Mouse (Mus musculus): ENCODE measurements around the gene Trpv1.

The Trpv1 gene

GRCm38 (mm10) chr11:73233992-73234391 lies at the start of gene Trpv1:
Trpv1 (plus strand) TSS chr11:73234292.
- DNase-seq = no peak

GRCm38 (mm10) chr11:73185872-73186615 lies 48.0 kb upstream of the Trpv1 start:
- DNase-seq = no peak

GRCm38 (mm10) chr11:73187231-73187630 lies 46.9 kb upstream of the Trpv1 start:
- no peak for DNase-seq

- peak; percentile 84 for DNase-seq
Observed at GRCm38 (mm10) chr11:73193047-73193446, 41.0 kb upstream of the Trpv1 start.

- DNase-seq = no peak
Observed at GRCm38 (mm10) chr11:73194444-73194843, 39.6 kb upstream of the Trpv1 start.

GRCm38 (mm10) chr11:73198190-73198589 lies 35.9 kb upstream of the Trpv1 start:
- DNase-seq = no peak

- peak; percentile 92 for DNase-seq
Observed at GRCm38 (mm10) chr11:73198603-73199229, 35.4 kb upstream of the Trpv1 start, which contains the start of gene Ctns. Ctns (minus strand) TSS chr11:73199042.

GRCm38 (mm10) chr11:73199230-73199712 lies 34.8 kb upstream of the Trpv1 start, which contains the start of gene Shpk:
Shpk (plus strand) TSS chr11:73199460.
- DNase-seq = peak; percentile 96

- no peak for DNase-seq
Observed at GRCm38 (mm10) chr11:73199879-73200278, 34.2 kb upstream of the Trpv1 start.

- DNase-seq = no peak
Observed at GRCm38 (mm10) chr11:73201021-73201420, 33.1 kb upstream of the Trpv1 start.

- DNase-seq = no peak
Observed at GRCm38 (mm10) chr11:73201597-73201996, 32.5 kb upstream of the Trpv1 start.

GRCm38 (mm10) chr11:73203895-73204294 lies 30.2 kb upstream of the Trpv1 start:
- DNase-seq = no peak

- DNase-seq = no peak
Observed at GRCm38 (mm10) chr11:73205194-73205593, 28.9 kb upstream of the Trpv1 start.

- DNase-seq = no peak
Observed at GRCm38 (mm10) chr11:73207621-73208020, 26.5 kb upstream of the Trpv1 start.

- no peak for DNase-seq
Observed at GRCm38 (mm10) chr11:73213956-73214355, 20.1 kb upstream of the Trpv1 start.

GRCm38 (mm10) chr11:73219671-73220070 lies 14.4 kb upstream of the Trpv1 start:
- no peak for DNase-seq

- DNase-seq = no peak
Observed at GRCm38 (mm10) chr11:73220651-73221050, 13.4 kb upstream of the Trpv1 start.

GRCm38 (mm10) chr11:73222846-73223245 lies 11.2 kb upstream of the Trpv1 start:
- no peak for DNase-seq

GRCm38 (mm10) chr11:73223966-73224365 lies 10.1 kb upstream of the Trpv1 start:
- DNase-seq = no peak

GRCm38 (mm10) chr11:73225856-73226255 lies 8.2 kb upstream of the Trpv1 start:
- no peak for DNase-seq

GRCm38 (mm10) chr11:73228881-73229280 lies 5.2 kb upstream of the Trpv1 start:
- no peak for DNase-seq

GRCm38 (mm10) chr11:73230081-73230480 lies 4.0 kb upstream of the Trpv1 start:
- no peak for DNase-seq

- no peak for DNase-seq
Observed at GRCm38 (mm10) chr11:73232513-73232912, 1.6 kb upstream of the Trpv1 start.
